Mouse (Mus musculus): Measurements from ENCODE around the gene Mbtps1.

DNA sequence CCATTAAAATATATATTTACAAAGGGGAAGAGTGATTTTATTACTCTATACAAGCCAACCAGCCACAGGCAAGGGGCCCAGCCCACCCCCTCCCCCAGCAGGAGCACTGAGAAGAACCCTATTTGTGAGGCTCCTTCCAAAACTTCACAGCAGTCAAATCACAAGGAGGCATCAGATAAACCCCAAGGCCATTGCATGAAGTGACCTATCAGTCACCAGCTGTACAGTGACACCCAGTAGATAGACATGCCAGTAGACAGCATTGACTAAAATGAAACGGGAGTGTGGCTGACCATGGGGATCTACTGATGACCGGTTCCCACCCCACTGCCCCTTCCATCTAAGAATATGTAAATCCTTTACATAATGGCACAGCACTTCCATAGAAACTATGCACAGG lies 5.6 kb downstream of the Mbtps1 start:
- TF ChIP-seq CTCF (IDR thresholded peaks at IDR 0.05; ENCODE audit: low read depth, low read length) (no peak), POLR2A (IDR thresholded peaks at IDR 0.05; ENCODE audit: borderline replicate concordance, low read depth, low read length) (no peak)
